Mouse (Mus musculus) spleen, adult 2 months (tissue): ENCODE measurements around the gene Fam13a.

Experiments used
- CTCF ChIP-seq: fragments of 200-500 bp; IDR thresholded peaks from 2 replicates; pipeline ENCODE4 v1.5.1; 2011; ENCODE audit warnings: mild to moderate bottlenecking, inconsistent platforms; ENCODE audit not compliant: insufficient read depth, insufficient read length, insufficient replicate concordance; ENCODE audit errors: extremely low read depth
- POLR2A ChIP-seq: fragments of 200-500 bp; IDR thresholded peaks from 2 replicates; pipeline ENCODE4 v1.6.1; 2011; ENCODE audit warnings: low read depth, low read length, inconsistent platforms

- no peak for TF ChIP-seq CTCF
- TF ChIP-seq POLR2A: no peak
Measured at GRCm38 (mm10) chr6:58907336-58907735, 117.0 kb downstream of the Fam13a start.
